Mouse (Mus musculus): Measurements from ENCODE around the gene Bbs5.

- TF ChIP-seq POLR2A (IDR thresholded peaks at IDR 0.05; ENCODE audit: low read depth, low read length) (no peak), CTCF (conservative IDR thresholded peaks at IDR 0.05; ENCODE audit: insufficient read depth, insufficient read length, low read depth, low read length) (no peak)
Measured at GRCm38 (mm10) chr2:69673723-69674122, 26.8 kb downstream of the Bbs5 start.
